Mouse (Mus musculus): ENCODE results near the gene Nvl.
A peak's percentile ranks its signal among the peaks of the same experiment; 100 is the strongest.

Nvl gene

DNA sequence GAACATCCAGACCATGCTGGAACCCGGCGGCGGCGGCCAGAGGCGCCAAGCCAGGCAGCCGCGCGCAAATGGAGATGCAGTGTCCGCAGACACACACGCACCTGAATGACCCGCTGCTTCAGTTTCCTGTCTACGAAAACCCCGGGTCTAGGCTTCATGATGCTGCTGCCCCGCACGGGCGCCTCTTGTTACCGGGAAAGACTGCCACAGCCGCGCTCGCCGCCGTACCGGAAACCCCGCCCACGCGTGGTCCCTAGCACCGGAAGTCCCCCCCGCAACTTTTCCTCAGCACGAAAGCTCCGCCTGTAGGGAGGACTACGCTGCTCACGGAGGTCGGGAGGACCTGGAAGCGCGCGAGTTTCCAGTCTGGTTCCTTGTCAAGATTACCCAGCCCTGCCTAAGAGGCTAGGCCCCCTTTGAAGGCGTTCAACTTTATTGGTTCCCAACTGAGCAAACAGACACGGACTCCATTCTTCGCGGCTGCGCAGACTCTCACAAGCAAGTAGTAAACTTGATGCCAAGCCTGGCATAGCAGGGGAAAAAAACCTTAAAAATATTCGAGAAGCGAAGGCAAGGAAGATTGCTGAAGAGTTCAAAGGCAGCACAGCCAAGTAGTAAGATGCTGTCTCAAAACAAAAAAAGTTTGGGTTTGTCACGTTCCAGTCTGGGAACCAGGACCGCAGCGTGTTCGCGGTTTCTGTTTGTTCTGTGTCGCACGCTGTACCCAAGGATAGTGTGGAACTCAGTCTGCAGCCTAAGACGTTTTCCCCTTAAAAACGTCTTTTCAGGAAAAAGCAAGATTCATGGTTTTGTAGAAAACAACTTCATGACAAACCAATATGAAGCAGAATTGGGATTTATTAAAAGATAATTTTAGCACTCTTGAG is at the start of gene Nvl, which contains the start of gene Cnih4:
Nvl (minus strand) TSS at position 255 of the 887 bp plus-strand sequence.
Cnih4 (plus strand) TSS at position 744 of the 887 bp plus-strand sequence.
- DNase-seq: peak; percentile 95

DNA sequence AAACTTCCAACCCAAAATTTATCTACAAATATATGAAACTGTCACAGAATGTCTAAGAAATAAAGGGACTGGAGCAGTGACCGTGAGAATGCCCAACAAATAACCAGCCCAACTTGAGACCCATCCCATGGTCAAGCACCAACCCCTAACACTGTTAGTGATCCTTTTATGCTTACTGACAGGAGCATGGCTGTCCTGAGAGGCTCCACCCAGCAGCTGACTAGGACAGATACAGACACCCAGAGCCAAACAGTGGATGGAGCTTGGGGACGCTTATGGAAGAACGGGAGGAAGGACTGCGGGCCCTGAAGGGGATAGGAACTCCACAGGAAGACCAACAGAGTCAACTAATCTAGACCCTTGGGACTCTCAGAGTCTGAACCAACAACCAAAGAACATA is 44.9 kb upstream of the Nvl start:
- DNase-seq: no peak

DNA sequence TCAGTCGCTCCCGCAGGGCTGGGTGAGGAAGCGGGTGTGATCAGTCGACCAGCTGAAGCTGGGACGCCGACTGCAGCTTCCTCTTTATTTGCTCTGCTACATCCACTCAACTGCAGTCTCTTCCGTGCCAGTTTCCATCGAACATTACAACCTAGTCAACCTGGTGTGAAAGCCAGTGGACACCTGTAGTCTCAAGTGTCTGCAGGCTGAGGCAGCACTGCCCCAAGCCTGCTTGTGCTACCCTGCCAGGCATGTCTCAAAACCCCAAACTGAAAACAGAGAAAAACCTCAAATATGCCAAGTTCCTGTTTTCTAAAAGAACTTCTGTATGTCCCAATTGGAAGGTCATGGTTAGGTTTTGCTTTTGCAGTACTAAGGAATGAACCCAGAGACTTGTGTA is 26.2 kb upstream of the Nvl start:
- no peak for DNase-seq

DNA sequence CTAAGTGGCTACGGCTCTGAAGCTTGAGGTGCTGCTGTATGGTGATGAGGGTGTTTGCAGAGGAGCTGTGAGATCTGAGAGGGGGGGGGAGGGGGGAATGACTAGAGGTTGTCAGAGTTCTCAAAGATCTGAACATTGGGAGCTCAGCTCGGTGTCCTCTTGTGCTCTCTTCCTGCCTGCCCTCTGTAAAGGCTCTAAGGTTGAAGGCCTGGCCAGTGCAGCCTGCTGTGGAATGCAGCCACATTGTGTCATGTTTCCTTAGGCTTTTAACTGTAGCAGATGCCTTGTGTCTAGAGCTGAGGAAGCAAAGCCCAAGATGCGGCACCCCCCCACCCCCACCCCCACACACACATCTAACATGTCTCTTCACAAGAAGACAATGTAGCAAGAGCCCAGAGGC is 24.4 kb upstream of the Nvl start:
- no peak for DNase-seq

DNA sequence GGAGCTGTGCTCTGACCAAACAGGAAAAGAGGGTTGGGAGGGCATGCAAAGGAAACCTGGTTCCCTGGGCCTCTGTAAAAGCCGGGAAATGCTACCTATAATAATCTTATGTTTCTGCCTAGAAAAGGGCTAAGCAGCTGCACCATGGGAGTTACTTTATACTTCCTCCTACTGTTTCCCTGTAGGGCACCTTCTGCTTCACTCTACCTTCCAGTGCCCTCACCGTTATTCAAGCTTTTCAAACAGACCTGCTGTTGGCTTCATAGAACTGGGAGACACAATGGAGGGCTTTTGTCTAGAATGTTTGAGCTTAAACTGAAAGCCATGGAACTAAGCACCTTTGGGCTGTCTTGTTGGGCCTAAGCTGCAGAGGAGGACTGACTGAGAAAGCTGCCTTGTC is 23.8 kb upstream of the Nvl start:
- no peak for DNase-seq

DNA sequence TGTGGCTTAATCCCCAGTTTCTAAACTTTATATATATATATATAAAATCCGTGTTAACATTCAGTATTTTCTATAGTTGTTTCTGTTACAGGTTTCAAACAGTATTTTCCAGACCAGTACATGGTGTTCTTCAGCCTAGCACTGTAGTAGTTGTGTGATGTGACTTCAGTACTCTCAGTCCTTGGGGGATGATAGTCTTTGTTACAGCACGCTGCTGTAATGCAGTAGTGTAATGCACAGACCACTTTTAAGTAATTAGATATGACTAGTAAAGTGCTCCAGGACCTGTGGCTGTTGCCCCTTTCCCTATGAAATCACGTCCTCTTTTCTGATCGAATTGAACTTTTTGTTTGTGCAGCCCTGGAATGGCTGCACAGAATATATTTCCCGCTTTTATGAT is 7.5 kb upstream of the Nvl start:
- DNase-seq: no peak

DNA sequence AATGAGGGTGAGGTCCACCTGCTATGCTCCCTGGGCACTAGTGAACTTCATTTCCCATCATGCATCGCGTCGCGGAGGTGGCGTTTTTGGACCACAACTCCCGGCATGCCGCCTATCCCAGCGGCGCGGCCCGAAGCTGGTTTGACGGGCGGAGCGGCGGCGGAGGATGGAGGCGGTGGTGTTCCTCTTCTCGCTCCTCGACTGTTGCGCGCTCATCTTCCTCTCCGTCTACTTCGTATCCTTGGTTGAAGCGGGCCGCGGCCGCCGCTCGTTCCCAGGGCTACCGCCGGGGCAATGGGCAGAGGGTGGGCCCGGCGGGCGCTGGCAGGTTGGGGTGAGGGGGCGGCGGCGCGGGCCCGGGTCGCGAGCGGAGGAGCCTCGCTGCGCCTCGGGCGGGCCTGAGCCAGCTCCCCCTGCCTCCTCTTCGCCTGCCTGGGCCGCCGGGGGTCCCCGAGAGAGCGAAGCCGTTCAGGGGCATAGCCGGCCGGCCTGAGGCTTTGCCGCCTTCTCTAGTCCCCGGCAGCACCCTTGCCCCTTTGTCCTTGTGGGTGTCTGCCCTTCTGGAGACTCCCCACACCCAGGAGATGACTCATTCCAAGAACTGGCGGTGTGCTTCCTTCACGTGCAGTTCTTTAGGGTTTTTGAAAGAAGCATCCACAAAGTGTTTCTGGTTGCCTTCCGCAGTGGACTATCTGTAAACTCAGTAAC is 7.0 kb upstream of the Nvl start:
- peak; percentile 95 for DNase-seq

DNA sequence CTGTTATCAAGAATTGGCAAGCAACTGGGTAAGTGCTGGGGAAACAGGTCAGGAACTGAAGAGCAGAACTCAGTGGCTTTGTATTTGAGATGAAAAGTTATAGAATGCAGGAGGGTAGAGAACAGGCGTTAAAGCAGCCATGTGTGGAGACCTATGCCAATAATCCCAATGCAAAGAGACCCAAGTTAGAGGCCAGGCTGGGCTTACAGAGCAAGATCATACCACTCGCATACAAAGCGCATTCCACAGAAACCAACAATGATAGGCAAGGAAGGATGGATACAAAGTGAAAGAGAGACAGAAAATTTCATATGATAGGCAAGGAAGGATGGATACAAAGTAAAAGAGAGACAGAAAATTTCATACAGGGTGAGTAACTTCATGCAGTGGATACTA is 6.4 kb upstream of the Nvl start:
- DNase-seq: no peak

DNA sequence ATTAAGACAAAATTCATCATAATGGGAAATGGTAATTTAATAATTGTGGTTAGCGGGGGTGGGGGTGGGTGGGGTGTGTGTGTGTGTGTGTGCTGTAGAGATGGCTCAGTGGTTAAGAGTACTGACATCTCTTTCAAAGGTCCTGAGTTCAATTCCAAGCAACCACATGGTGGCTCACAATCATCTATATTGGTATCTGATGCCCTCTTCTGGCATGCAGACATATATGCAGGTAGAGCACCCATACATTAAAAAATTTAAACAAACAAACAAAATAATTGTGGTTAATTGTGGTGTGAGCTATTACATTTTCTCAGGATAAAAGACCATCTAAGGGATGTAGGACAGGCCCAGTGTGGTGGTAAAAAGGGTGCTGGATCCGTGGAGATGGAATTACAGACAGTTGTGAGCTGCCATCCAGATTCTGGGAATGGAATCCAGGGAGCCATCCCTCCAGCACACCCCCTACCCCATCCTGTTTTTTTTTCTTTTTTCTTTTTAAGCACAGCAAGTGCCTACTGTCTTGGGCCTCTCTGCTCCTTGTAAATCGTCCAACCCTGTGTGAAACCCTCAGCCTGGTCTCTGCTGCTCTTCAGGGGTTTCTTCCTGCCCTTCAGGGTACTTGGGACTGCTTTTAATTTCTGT is 5.5 kb upstream of the Nvl start:
- DNase-seq: no peak

DNA sequence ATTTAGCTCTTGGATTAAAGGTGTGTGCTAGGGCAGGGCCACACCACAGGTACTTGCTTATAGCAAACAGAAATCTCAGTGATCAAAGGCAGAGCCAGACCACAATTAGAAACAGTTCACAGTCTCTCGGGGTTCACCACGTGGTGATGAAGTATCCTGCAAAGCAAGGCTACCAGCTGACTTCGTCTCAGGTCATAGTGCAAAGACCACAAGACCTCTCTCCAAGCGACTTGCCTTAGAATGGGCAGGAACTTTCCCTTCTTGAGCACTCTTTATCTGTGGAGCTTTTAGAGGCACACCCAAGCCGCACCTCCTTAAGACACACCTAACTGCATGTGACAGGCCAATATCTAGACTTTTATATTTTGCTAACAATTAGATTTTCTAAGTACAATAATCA is 4.5 kb upstream of the Nvl start:
- DNase-seq: no peak

DNA sequence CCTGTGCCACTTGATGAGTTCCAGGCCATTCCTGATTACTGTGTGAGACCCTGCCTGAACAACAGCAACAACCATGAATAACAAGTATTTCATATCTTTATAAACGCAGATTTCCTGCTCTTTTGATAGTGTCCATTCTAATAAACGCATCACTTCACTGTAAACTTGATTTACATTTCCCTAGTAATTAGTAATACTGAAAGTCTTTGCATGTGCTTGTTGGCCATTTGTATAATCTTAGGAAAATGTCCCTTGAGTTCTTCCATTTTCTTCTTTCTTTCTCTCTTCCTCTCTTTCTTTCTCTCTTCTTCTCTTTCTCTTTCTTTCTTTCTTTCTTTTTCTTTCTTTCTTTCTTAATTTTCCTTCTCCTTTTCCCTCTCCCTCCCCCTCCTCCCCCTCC is 2.2 kb upstream of the Nvl start:
- DNase-seq: no peak

DNA sequence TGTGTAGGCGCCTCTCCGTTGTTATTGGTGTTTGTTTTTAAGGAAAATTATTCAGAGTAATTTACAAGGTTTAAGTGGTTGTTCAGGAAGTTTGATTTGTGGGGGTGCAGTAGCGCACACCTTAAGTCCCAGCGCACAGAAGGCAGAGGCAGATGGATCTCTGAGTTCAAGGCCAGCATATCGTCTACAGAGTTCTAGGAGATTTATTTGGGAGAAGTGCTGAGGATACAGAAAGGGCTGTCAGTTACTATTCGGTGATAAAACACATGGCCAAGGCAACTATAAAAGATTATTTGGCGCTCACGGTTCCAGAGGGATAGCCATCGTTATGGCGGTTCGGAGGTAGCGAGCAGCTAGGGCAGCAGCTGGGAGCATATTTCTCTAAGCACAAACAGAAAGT is 962 bp upstream of the Nvl start:
- no peak for DNase-seq

DNA sequence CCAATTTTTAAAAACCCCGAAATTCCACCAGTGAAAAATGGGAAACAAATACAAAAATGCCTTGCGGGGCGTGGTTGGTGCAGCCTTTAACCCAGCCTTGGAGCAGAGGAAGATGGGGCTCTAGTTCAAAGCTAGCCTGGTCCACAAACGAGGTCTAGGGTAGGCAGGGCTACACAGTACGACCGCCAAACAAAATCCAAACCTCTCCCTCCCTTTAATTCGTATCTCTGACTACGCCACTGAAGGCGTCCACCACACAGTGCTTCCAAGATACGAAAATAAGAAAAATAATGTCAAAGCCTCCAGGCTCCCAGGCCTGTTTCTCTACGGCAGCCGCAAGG is 425 bp downstream of the Nvl start:
- DNase-seq: no peak

DNA sequence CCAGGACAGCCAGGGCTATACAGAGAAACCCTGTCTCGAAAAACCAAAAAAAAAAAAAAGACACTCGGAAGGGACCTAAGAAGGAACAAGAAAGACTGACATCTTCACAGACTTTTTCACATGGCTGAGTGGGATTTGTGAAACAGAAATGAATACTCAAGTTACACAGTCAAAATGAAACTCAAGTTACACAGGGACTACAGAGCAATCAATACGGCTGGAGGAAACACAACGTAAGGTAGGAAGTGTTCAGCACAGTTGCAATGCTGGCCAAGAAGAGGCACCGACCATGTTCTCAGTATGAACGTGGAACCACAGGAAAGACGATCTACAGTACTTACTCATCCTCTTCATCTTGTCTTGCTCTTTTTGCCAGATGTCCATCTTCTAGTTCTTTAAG is 5.3 kb downstream of the Nvl start:
- no peak for DNase-seq

DNA sequence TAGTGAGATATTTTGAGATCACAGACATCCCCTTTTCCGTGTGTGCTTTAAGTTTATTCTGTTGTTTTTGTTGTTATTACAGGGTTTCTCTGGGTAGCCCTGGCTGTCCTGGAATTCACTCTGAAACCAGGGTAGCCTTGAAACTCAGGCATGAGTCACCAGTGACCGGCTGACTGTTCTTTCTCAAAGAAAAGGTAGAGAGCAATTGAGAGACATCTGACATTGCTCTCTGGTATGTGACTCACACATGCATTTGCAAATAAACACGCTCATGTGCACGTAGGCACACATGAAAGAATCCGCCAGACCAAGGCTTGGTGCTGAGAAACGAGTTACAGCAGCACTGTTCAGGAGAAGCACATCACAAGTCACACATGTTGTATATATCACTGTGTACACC is 12.1 kb downstream of the Nvl start:
- DNase-seq: no peak

DNA sequence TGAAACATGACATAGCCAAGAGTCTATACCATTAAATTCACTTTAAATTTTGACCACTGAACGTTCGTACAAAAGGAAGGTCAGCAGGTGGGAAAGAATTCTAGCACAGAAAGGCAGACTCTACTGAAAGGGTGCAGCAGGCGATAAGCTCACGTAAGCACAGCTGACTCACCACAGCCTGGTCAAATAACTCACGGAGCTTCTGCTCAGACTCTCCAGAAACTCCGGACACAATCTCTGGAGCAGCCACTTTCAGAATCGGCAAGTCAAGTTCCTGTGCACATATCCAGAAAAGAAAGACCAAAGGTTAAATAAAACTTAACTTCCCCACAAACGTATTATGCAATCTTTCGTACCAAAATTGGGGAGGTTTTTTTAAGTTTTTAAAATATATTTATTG is 17.2 kb downstream of the Nvl start:
- no peak for DNase-seq

DNA sequence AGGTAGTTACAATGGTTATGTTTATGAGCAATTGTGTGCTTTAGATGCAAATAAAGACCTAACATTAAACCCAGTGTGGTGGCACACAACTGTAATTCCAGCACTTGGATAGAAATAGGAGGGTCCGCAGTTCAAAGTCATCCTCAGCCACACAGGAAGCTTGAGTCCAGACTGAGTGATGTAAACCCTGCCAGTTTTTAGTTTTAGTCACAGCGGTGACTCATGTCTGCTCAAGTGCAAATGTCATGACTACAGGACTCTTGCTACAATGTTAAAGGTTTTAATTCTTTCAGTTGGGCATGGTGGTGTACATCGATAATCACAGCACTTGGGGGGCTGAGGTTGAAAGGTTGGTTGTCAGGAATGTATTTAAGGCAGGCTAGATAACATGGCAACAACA is 18.1 kb downstream of the Nvl start:
- no peak for DNase-seq

DNA sequence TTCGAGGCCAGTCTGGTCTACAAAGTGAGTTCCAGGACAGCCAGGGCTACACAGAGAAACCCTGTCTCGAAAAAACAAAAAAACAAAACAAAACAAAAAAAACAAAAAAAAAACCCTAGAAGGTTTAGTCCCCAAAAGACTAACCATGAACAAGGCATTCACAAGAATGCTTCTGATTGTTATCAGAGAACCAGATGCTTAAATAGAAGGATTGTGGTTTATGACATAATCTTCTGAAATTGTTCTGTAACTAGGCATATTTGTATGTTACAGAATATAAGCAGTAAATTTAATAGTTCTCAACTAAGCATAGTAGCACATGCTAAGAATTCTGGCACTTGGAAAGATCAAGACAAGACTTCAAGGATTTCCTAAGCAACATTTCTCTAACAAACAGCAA is 19.9 kb downstream of the Nvl start:
- no peak for DNase-seq

DNA sequence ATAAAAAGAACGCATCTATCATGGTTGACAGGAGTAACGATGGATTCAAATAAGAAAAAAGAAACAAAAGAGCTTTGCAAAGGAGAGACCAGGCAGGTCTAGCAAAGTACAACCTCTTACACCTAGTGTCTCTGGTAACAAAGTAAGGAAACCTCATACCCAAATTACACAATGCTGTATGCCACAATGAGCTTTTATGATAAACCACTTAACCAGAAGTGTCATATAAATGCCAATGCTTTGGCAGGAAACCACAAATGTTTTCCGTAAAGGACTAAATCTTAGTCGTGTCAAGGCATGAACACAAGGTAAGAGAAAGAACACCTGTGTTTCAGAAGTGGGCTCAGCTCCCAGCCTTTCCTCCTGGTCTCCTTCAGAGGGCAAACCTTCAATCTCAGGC is 26.9 kb downstream of the Nvl start:
- no peak for DNase-seq

DNA sequence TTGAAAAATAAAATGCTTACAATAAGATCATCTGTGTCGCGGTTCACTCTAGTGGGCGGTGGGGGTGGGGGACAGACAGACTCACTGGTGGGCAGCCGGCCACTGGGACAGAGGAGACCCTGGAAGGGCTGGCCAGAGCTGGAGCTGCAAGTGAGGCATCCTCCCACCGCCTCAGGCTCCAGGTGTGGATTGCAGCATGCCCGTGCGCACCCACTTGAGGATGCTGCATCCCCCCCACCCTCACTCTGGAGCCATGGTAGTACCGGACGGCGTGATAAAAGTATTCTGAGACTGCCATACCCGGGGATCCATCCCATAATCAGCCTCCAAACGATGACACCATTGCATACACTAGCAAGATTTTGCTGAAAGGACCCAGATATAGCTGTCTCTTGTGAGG is 54.0 kb downstream of the Nvl start:
- DNase-seq: no peak

DNA sequence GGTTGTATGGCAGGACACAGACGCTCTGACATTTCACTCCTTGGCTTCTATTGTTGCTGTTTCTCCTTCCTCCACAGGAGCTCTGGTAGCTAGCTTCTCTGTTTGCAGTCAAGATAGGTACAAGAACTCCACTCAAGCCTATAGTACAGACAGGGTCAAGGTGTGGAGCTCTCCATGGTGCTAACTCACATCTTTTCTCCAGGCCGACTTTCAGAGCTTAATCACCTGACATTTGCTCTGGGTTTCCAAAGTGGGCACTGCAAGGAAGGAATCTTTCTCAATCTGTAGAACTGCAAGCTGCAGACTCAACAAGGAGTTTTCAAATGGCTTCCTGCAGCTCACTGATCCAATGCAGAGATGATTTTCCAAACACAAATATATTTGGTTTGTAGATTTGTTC is 60.0 kb downstream of the Nvl start:
- no peak for DNase-seq

DNA sequence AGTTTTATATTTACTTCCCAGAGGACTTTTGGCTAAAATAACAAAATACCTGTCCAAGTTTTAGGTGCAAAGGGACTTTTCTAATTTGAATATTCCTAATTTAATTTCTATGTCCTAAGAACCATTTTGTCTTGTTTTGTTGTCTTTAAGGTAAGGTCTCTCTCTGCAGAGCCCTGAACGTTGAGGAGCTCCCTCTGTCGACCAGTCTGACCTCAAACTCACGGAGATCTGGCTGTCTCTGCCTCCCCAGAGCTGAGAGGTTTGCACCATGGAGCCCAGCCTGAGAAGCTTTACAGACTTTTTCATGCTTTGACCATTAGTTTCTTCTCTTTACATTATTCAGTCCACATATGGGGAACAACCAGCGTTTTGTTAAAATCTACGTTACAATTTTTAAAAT is 70.9 kb downstream of the Nvl start:
- no peak for DNase-seq

DNA sequence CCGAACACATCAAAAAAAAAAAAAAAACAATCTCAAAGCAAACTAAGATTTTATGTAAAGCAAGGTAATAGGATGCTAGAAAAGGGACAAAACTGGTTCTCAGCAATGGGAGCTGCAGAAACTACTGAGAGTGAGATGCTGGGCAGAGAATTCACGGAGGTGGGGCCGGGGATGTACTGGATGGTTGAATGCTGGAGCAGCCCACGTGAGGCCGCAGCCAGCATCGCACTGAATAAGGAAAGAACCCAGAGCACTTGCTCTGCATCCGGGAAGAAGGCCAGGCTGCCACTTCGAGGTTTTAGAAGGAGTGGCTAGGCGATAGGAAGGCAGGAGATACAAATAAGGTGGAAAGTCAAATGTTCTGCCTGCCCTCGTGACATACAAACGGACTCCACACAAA is 74.3 kb downstream of the Nvl start:
- DNase-seq: peak; percentile 58

DNA sequence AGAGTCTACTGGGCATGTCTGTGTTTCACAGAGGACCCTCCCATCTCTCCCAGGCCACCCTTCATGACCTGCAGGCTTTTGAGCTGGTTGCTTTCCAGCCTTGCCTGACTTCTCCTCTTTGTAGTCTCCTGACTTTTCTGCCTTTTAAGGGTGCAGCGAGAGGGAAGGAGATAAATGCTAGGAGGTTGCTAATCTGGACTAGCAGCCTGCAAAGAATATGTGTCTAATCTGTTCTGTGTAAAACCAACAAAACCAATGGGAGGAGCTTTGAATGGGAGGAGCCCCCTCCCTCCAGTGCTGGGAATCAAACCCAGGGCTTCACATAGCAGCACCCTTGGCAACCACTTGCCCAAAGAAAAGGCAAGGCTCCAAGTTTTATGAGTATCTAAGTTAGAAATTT is 75.7 kb downstream of the Nvl start:
- no peak for DNase-seq

All from right cerebral cortex, adult 18-20 months (tissue).